Mouse (Mus musculus) neural tube, embryonic 14.5 days (tissue): ENCODE results near the gene Rsph6a. TPM values are rescaled to one million over a fixed set of nuclear protein-coding genes. Genes with fewer than 3 reads are reported as not detected.

ENCODE experiments used
- ATAC-seq: fragments of 200-750 bp; cut with Nextera tagmentation; 2 replicates; pipeline ENCODE4 v1.8.0; 2017; ENCODE audit warnings: low read depth, mild to moderate bottlenecking, moderate TSS enrichment, moderate library complexity
- H3K27ac ChIP-seq: fragments of 300-500 bp; sonication (generic); 2 replicates; pipeline ENCODE4 v1.5.1; 2014; ENCODE audit warnings: low read depth, mild to moderate bottlenecking, control low read depth, low read length, moderate library complexity, mixed read lengths
- H3K27me3 ChIP-seq: fragments of 300-500 bp; sonication (generic); 2 replicates; pipeline ENCODE4 v1.6.1; 2014; ENCODE audit warnings: low read length; ENCODE audit not compliant: control insufficient read depth, insufficient read depth
- H3K36me3 ChIP-seq: fragments of 300-500 bp; sonication (generic); 2 replicates; pipeline ENCODE4 v1.6.1; 2014; ENCODE audit warnings: low read length, mixed read lengths; ENCODE audit not compliant: control insufficient read depth, insufficient read depth
- H3K4me1 ChIP-seq: fragments of 300-500 bp; sonication (generic); 2 replicates; pipeline ENCODE4 v1.6.1; 2014; ENCODE audit warnings: low read length; ENCODE audit not compliant: control insufficient read depth, insufficient read depth
- H3K4me2 ChIP-seq: fragments of 300-500 bp; sonication (generic); 2 replicates; pipeline ENCODE4 v1.6.1; 2014; ENCODE audit warnings: mild to moderate bottlenecking, low read depth, low read length, control low read depth
- H3K4me3 ChIP-seq: fragments of 300-500 bp; sonication (generic); 2 replicates; pipeline ENCODE4 v1.5.1; 2014; ENCODE audit warnings: low read depth, low read length, control low read depth, mixed read lengths
- H3K9ac ChIP-seq: fragments of 300-500 bp; sonication (generic); replicated peaks from 2 replicates; pipeline ENCODE4 v1.6.1; 2014; ENCODE audit warnings: low read depth, mild to moderate bottlenecking, control low read depth, low read length, mixed read lengths
- H3K9me3 ChIP-seq: fragments of 300-500 bp; sonication (generic); 2 replicates; pipeline ENCODE4 v1.6.1; 2016; ENCODE audit warnings: low read length; ENCODE audit not compliant: control insufficient read depth
- WGBS: fragments of 180-500 bp; shearing (Covaris S2); extraction: QIAGEN DNeasy Blood & Tissue Kit; methylation state at CpG from one replicate; pipeline ENCODE4 v1.1.7; 2014; 5-methylcytosine and 5-hydroxymethylcytosine counted together
- polyA plus RNA-seq: library from polyadenylated mRNA; unstranded; fragments of >200 nt; fragmentation: Nextera tagmentation; extraction: Ambion mirVana; gene quantifications from 2 replicates; pipeline ENCODE4 v1.2.1, GENCODE M21; 2014

The Rsph6a gene
- polyA plus RNA-seq, 1 experiment from 2014 or later: not detected

- H3K9ac ChIP-seq: no peak overlapping the region
These were observed 42.7 kb downstream of the Rsph6a start for GRCm38 (mm10) chr7:19097217-19097616.

GRCm38 (mm10) chr7:19097863-19098262, 43.4 kb downstream of the Rsph6a start:
- Histone ChIP-seq H3K9ac (no peak overlapping the region), H3K27ac (no peak overlapping the region), H3K36me3 (no peaks in the 10 kb centered on the region), H3K9me3 (no peaks in the 10 kb centered on the region), H3K4me2 (no peak overlapping the region), H3K4me1 (peaks cover 36% of the 10 kb centered on the region), H3K4me3 (no peak overlapping the region), H3K27me3 (no peaks in the 10 kb centered on the region)
- no peak for ATAC-seq

More at GRCm38 (mm10) chr7:19097217-19097616, 42.7 kb downstream of the Rsph6a start:
- no peaks in the 10 kb centered on the region for H3K36me3 ChIP-seq
- H3K4me1 ChIP-seq: peaks cover 36% of the 10 kb centered on the region
- H3K27ac ChIP-seq: no peak overlapping the region
- H3K4me3 ChIP-seq: no peak overlapping the region
- no peaks in the 10 kb centered on the region for H3K27me3 ChIP-seq
- no peaks in the 10 kb centered on the region for H3K9me3 ChIP-seq
- WGBS: 66% methylated on average over 2 of the region's 2 CpGs
- no peak for ATAC-seq
- H3K4me2 ChIP-seq: no peak overlapping the region

DNA sequence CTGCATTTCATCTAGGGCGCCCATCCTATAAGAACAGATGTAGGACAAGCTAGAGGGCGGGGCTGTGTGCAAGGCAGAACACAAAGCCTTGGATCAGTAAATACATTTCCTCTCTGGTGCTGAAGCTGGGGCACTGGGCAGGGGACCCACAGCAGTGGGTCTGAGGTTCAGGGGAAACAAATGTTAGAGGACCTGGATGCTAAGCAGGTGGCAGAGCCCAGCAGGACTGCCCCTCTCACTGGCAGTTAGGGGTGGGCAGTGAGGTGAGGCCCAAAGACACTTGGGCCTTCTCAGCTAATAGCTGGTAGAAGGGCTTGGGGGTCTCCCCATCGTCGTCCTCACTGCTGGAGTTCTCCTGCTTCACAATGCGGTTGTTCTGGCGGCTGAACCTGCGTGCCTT, 44.3 kb downstream of the Rsph6a start:
- Histone ChIP-seq H3K9ac (no peak overlapping the region), H3K4me1 (peaks cover 28% of the 10 kb centered on the region), H3K9me3 (no peaks in the 10 kb centered on the region), H3K27me3 (no peaks in the 10 kb centered on the region), H3K27ac (no peak overlapping the region), H3K4me3 (no peak overlapping the region), H3K4me2 (no peak overlapping the region), H3K36me3 (no peaks in the 10 kb centered on the region)
- ATAC-seq: no peak
- WGBS: 67% methylated on average over 7 of the region's 7 CpGs

- H3K9ac ChIP-seq: no peak overlapping the region
- no peaks in the 10 kb centered on the region for H3K27me3 ChIP-seq
- H3K4me2 ChIP-seq: no peak overlapping the region
- no peaks in the 10 kb centered on the region for H3K36me3 ChIP-seq
- H3K4me1 ChIP-seq: peaks cover 14% of the 10 kb centered on the region
- 88% methylated on average over 1 of the region's 1 CpGs for WGBS
- no peak for ATAC-seq
- no peak overlapping the region for H3K4me3 ChIP-seq
- H3K9me3 ChIP-seq: no peaks in the 10 kb centered on the region
- H3K27ac ChIP-seq: no peak overlapping the region
These were observed 45.8 kb downstream of the Rsph6a start for GRCm38 (mm10) chr7:19100290-19100689.

DNA sequence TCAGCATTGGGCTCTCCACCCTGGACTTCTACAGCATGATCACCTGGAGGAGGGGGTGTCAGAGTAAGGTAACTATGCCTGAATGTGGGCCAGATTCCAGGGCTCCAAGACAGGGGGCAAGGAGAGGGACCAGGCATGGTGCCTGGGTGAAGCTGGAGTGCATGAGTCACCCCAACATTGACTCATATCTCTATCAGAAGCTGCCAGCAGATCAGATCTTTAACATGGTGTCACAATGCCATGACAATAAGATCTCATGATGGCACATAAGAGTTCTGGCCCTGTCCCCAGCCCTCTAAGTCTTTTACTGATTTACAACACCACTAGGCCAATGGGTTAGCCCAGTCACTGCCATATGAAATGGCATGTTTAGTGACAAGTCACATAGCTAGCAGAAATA, 49.3 kb downstream of the Rsph6a start:
- H3K4me1 ChIP-seq: no peaks in the 10 kb centered on the region
- H3K9me3 ChIP-seq: no peaks in the 10 kb centered on the region
- no peak overlapping the region for H3K27ac ChIP-seq
- H3K9ac ChIP-seq: no peak overlapping the region
- no peak overlapping the region for H3K4me2 ChIP-seq
- H3K4me3 ChIP-seq: no peak overlapping the region
- ATAC-seq: no peak
- H3K27me3 ChIP-seq: no peaks in the 10 kb centered on the region
- H3K36me3 ChIP-seq: no peaks in the 10 kb centered on the region

DNA sequence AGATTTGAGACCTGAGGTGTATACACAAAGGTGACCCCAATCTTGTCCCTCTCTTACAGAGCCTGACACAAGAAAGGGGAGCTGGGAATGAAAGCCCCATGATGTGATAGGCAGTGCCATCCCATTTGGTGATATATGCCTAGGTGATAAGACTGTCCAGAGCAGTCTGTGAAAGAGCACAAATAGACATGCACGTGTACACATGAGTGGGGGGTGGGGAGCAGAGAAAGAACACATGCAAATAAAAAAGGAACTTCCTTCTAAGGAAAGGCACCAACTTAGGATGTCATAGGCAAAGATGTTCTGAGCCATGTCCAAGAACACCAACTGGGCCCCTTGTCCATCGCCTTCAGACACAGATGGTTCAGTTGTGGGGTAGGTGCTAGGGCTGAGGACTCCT, 50.0 kb downstream of the Rsph6a start:
- Histone ChIP-seq H3K4me2 (no peak overlapping the region), H3K36me3 (no peaks in the 10 kb centered on the region), H3K27me3 (no peaks in the 10 kb centered on the region), H3K4me3 (no peak overlapping the region), H3K9me3 (no peaks in the 10 kb centered on the region), H3K9ac (no peak overlapping the region), H3K4me1 (no peaks in the 10 kb centered on the region), H3K27ac (no peak overlapping the region)
- no peak for ATAC-seq
- WGBS: 80% methylated on average over 2 of the region's 2 CpGs

GRCm38 (mm10) chr7:19107436-19107835, 52.9 kb downstream of the Rsph6a start:
- no peak overlapping the region for H3K4me3 ChIP-seq
- H3K27me3 ChIP-seq: no peaks in the 10 kb centered on the region
- H3K36me3 ChIP-seq: no peaks in the 10 kb centered on the region
- WGBS: 63% methylated on average over 3 of the region's 3 CpGs
- H3K9me3 ChIP-seq: no peaks in the 10 kb centered on the region
- no peak overlapping the region for H3K27ac ChIP-seq
- H3K4me2 ChIP-seq: no peak overlapping the region
- ATAC-seq: no peak
- no peak overlapping the region for H3K9ac ChIP-seq
- no peaks in the 10 kb centered on the region for H3K4me1 ChIP-seq

DNA sequence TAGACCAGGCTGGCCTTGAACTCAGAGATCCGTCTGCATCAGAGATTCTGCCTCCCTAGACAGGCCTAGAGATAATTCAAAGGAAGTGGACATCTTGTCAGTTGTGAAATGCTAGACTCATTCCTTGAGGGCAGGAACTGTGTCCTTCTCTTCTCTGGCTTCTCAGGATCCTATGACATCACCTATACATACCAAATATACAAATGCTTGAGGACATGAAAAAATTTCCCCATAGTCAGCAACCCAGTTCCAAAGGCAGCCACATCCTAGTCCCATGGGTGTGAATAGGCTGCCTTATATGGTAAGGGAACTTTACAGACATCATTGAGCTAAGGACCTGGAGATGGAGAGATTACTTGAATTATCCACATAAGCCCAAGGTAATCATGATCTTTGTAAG, 55.1 kb downstream of the Rsph6a start:
- H3K27me3 ChIP-seq: no peaks in the 10 kb centered on the region
- no peak overlapping the region for H3K4me3 ChIP-seq
- no peak for ATAC-seq
- H3K9ac ChIP-seq: no peak overlapping the region
- 90% methylated on average over 1 of the region's 1 CpGs for WGBS
- no peaks in the 10 kb centered on the region for H3K36me3 ChIP-seq
- no peaks in the 10 kb centered on the region for H3K9me3 ChIP-seq
- H3K4me2 ChIP-seq: no peak overlapping the region
- H3K4me1 ChIP-seq: no peaks in the 10 kb centered on the region
- H3K27ac ChIP-seq: no peak overlapping the region

DNA sequence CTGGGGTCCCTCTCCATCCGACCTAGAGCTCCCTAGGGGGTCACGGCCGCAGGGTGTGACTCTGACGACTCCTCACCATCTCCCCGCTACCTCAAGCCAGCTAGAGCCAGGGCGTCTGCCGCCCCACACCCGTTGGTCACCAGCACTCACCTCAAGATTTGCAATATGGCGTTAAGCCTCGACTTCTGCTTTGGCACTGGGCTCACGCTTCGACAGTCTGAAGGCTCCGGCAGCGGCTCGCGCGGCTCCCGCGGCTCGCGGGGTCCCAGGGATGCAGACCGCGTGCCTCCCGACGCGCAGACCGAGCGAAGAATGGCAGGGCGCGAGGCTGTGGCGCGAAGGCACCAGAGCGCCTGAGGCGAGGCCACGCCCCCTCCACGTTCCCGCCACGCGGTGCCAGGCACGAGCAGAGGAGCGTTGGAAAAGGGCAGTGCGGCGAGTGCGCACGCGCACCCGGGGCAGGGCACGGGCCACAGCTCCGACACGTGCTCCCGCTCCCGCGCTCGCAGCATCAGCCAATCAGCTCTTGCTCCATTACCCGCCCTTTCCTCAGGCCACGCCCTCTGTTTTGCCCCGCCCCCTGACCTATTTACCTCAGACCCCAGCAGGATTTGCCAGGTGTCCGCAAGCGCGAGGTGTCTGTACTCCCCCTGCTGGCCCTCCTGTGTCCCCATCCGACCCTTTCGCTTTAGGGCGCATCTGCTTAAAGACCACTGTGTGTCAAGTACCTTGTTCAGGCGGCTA, 63.7 kb downstream of the Rsph6a start, which contains the start of gene Gm4969:
Gene Gm4969, minus strand, starts transcription at position 341 of the 744 bp plus-strand sequence.
- Histone ChIP-seq H3K9me3 (no peaks in the 10 kb centered on the region), H3K27me3 (no peaks in the 10 kb centered on the region), H3K36me3 (no peaks in the 10 kb centered on the region), H3K4me1 (peaks cover 6% of the 10 kb centered on the region; the same call in 1 of the 2 replicates), H3K9ac (0 out of 2 replicates have a peak within 1 kb of the TSS, but pooled peaks have one; percentile 26), H3K27ac (no peak within 1 kb of the TSS), H3K4me3 (peak within 1 kb of the TSS; percentile 27), H3K4me2 (peak within 1 kb of the TSS; percentile 47)
- peak; percentile 54; the same call in 1 of the 2 replicates for ATAC-seq
- WGBS: 21% methylated on average over 50 of the region's 64 CpGs
